Mouse (Mus musculus): ENCODE data around the gene Sort1. TPM values are rescaled to one million over a fixed set of nuclear protein-coding genes. Genes with fewer than 3 reads are reported as not detected.

Gene Sort1
- polyA plus RNA-seq, 1 experiment from 2014 or later: 12.1 TPM

DNA sequence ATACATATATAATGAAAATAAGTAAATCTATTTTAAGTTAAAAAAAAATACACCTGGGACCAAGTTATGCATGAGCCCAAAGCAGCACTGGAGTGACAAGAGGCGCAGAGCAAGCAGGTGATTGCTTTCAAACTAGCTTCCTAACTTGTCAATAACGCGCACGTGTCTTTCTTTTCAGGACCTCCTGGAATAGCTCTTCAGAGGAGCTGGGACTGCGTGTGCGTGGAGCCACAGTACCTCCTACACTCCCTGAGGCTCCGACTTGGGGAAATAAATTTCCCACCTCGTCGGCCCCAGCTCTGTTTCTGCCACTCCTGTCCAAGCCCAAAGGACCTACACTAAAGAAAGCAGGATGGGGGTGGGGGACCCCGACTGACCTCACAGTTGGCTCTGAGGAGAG, 73.2 kb downstream of the Sort1 start:
- Histone ChIP-seq H3K9me3 (replicated peaks) (no peaks in the 10 kb centered on the region), H3K4me1 (peaks cover 20% of the 10 kb centered on the region), H3K36me3 (peaks cover 54% of the 10 kb centered on the region), H3K27me3 (ENCODE audit: low read depth, poor library complexity, severe bottlenecking) (no peaks in the 10 kb centered on the region), H3K27ac (no peak overlapping the region), H3K4me3 (no peak overlapping the region)
- DNase-seq (ENCODE audit: low spot score): no peak
- WGBS: 88% methylated on average over 10 of the region's 10 CpGs

DNA sequence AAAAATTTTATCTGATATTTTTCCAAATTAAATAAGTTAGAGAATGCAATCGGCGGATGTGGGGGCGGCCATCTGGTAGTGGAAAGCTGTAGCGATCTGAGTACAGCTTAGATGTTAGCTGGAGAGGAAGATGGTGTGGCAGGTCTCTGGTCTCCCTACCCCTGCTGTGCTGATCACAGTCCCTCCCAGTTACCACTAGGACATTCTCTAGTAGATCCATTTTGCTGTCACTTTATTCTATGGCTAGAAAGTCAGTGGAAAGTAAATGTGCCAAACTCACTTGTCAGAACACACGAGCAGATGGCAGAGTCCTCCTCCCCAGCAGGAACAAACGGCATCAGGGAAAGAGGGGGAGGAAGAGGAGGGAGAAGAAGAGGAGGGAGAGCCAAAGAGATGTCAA, 74.6 kb downstream of the Sort1 start:
- H3K9me3 ChIP-seq (replicated peaks): no peaks in the 10 kb centered on the region
- H3K27me3 ChIP-seq (ENCODE audit: low read depth, poor library complexity, severe bottlenecking): no peaks in the 10 kb centered on the region
- no peak overlapping the region for H3K4me3 ChIP-seq
- H3K27ac ChIP-seq: no peak overlapping the region
- WGBS: 74% methylated on average over 6 of the region's 6 CpGs
- DNase-seq (ENCODE audit: low spot score): no peak
- peaks cover 21% of the 10 kb centered on the region for H3K4me1 ChIP-seq
- peaks cover 46% of the 10 kb centered on the region for H3K36me3 ChIP-seq

DNA sequence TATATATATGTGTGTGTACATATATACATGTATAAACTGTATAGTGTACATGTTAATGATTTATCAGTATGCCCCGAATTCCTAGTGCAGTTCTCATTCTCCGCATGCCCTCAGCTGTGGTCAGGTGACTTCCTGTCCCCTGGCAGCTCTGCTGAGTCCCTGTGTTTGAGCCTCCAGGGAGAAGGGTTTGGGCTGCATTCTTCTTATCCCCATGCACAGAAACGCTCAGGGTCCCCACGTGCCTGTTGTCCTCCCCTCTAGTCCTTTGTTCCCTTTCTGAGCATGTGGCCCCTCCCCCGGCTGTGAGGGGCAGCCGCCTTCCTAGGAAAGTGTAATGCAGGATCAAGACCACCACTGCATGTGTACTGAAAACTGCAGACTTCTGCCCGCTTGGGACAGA, 77.0 kb downstream of the Sort1 start:
- peak; percentile 66 for DNase-seq (ENCODE audit: low spot score)

DNA sequence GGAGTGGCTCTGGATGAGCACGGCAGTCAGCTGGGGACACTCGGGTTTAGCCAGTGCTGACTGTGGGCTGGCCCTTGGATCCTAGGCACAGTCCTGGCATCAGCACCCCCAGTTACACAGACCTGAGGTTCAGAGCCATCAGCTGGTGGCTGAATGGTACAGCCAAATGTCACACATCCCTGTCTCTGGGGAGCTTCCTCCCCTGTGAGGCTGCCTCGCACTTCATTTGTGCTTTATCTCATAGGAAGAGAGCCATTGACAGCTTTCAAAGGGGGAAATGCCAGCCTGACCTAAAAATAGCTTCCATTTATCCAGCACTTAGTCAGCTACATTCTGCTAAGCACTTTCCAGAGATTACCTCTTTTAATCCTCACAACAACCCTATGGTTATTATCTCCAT, 79.7 kb downstream of the Sort1 start:
- Histone ChIP-seq H3K27me3 (ENCODE audit: low read depth, poor library complexity, severe bottlenecking) (no peaks in the 10 kb centered on the region), H3K36me3 (no peaks in the 10 kb centered on the region), H3K4me3 (no peak overlapping the region), H3K27ac (no peak overlapping the region), H3K4me1 (peaks cover 25% of the 10 kb centered on the region), H3K9me3 (replicated peaks) (no peaks in the 10 kb centered on the region)
- 70% methylated on average over 3 of the region's 3 CpGs for WGBS
- no peak for DNase-seq (ENCODE audit: low spot score)

More for the DNA sequence above, 77.0 kb downstream of the Sort1 start:
- Histone ChIP-seq H3K36me3 (peaks cover 23% of the 10 kb centered on the region), H3K4me3 (peak overlapping the region; percentile 14; the same call in 1 of the 2 replicates), H3K27me3 (ENCODE audit: low read depth, poor library complexity, severe bottlenecking) (no peaks in the 10 kb centered on the region), H3K27ac (peak overlapping the region; percentile 86), H3K4me1 (peaks cover 21% of the 10 kb centered on the region), H3K9me3 (replicated peaks) (no peaks in the 10 kb centered on the region)
- 26% methylated on average over 7 of the region's 7 CpGs for WGBS

DNA sequence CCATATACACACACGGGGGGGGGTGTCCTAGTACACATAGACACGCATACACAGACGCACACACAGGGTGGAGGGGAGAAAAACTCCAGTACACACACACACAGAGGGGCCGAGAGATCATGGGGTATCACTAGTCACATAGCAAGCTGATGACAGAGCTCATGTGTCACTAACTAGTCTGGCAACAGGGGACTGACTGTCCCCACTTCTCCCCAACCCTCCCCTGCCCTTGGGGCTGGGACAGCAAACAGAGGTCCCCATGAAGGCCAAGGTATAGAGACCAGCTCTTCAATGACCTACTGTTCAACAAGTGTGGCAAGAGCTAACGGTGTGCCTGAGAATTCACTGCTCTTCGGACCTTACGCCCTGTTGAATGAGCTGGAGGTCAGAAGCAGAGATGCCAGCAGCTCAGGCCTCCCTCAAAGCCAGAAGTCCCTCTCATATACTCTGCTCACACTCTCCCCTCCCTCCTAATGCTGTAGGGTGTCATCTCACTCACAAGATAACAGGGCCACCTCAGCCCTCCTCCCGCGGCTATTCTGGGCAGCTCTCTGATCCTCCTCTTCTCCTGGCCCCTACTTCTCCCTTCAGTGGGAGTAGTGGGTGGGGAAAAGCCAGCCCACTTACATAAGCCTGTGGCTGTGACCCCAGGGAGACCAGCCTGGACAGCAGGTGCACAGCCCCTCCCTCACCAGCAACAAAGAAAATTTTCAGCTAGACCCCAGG, 80.6 kb downstream of the Sort1 start, which contains the start of gene Mybphl:
TSS of gene Mybphl (plus strand) at position 642 of the 726 bp plus-strand sequence.
- no peaks in the 10 kb centered on the region for H3K9me3 ChIP-seq (replicated peaks)
- no peaks in the 10 kb centered on the region for H3K27me3 ChIP-seq (ENCODE audit: low read depth, poor library complexity, severe bottlenecking)
- no peak within 1 kb of the TSS for H3K27ac ChIP-seq
- peaks cover 25% of the 10 kb centered on the region for H3K4me1 ChIP-seq
- DNase-seq (ENCODE audit: low spot score): no peak
- 80% methylated on average over 9 of the region's 9 CpGs for WGBS
- H3K36me3 ChIP-seq: no peaks in the 10 kb centered on the region
- no peak within 1 kb of the TSS for H3K4me3 ChIP-seq

DNA sequence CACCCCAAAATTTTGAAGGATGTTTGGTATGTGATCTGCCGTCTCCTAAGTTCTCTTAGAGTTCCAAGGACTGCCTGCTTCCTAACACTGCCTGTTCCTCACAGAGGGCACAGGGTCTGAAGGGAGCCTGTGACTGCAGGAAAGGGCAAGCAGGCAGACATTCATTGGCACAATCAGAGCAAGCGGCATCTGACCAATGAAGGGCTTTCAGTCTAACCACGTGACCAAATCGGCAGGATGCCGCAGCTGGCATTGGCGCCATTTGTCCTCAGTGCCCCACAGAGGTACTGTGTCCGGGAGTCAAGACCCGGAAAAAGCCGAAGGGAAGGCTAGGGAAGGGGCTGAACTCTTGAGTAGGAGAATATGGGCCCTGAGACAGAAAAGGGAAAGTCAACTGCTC, 83.3 kb downstream of the Sort1 start:
- Histone ChIP-seq H3K4me1 (peaks cover 5% of the 10 kb centered on the region), H3K27ac (peak overlapping the region; percentile 50; the same call in 1 of the 2 replicates), H3K4me3 (no peak overlapping the region; the same call in 1 of the 2 replicates), H3K36me3 (no peaks in the 10 kb centered on the region), H3K9me3 (replicated peaks) (no peaks in the 10 kb centered on the region), H3K27me3 (ENCODE audit: low read depth, poor library complexity, severe bottlenecking) (no peaks in the 10 kb centered on the region)
- 64% methylated on average over 9 of the region's 9 CpGs for WGBS
- no peak for DNase-seq (ENCODE audit: low spot score)

DNA sequence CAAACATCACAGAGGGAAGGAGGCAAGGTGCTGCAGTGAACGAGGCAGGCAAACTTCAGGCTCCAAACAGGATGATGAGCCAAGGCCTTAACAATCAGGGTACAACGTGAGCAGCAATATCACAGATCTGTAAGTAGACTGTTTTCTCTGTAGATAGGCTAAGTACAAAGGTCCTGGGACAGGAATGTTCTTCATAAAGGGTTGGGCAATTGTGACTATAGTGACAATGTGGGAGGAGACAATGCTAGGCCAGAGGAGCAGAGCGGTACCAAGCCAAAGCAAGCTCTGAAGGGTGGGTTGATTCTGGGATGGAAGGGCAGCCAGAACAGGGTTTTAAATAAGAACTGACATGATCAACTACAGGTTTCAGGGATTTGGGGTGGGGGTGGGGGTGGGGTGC, 83.9 kb downstream of the Sort1 start:
- Histone ChIP-seq H3K4me1 (peaks cover 5% of the 10 kb centered on the region), H3K9me3 (replicated peaks) (no peaks in the 10 kb centered on the region), H3K27ac (no peak overlapping the region), H3K36me3 (no peaks in the 10 kb centered on the region), H3K27me3 (ENCODE audit: low read depth, poor library complexity, severe bottlenecking) (no peaks in the 10 kb centered on the region), H3K4me3 (no peak overlapping the region)
- 87% methylated on average over 3 of the region's 3 CpGs for WGBS
- no peak for DNase-seq (ENCODE audit: low spot score)

DNA sequence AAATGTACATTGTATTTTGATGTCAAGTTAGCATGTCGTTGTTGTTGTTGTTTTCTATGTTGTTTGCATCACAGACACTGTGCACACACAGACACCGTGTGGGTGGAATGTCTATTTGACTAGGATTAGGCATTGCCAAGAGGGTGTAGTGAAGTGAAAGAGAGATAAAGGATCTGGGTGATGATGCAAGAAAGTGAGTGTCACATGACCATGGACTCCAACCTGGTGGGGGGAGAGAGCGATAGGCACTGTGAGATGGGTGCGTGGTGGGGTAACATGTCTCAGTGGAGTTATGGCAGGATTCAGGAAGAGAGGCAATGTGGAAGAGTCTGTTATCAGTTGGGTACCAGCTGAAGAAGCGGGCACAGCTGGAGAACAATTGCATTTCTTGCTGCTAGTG, 84.8 kb downstream of the Sort1 start:
- H3K27ac ChIP-seq: no peak overlapping the region
- no peaks in the 10 kb centered on the region for H3K36me3 ChIP-seq
- peaks cover 5% of the 10 kb centered on the region for H3K4me1 ChIP-seq
- WGBS: 87% methylated on average over 5 of the region's 5 CpGs
- no peak overlapping the region for H3K4me3 ChIP-seq
- H3K9me3 ChIP-seq (replicated peaks): no peaks in the 10 kb centered on the region
- no peaks in the 10 kb centered on the region for H3K27me3 ChIP-seq (ENCODE audit: low read depth, poor library complexity, severe bottlenecking)
- DNase-seq (ENCODE audit: low spot score): no peak

DNA sequence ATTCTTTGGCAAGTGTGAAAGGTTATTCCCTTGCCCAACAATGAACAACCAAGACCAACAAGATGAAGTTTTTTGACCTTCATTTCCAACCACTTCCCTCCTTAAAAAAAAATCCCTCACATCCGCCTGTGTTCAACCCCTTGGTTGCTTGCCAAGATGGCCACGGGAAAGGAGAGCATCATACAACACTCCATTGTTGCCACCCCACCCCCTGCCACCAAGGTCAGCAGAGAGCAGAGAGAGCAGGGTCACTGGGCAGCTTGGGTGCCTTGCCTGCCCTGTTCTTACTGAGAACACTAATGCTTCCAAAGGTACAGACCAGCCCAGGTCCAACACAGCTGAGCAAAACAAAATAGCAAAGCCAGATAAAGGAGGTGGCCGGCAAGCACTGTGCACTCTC, 88.4 kb downstream of the Sort1 start:
- Histone ChIP-seq H3K27me3 (ENCODE audit: low read depth, poor library complexity, severe bottlenecking) (no peaks in the 10 kb centered on the region), H3K9me3 (replicated peaks) (no peaks in the 10 kb centered on the region), H3K4me1 (peaks cover 2% of the 10 kb centered on the region), H3K36me3 (no peaks in the 10 kb centered on the region), H3K4me3 (no peak overlapping the region), H3K27ac (no peak overlapping the region)
- no peak for DNase-seq (ENCODE audit: low spot score)
- WGBS: 79% methylated on average over 3 of the region's 3 CpGs

DNA sequence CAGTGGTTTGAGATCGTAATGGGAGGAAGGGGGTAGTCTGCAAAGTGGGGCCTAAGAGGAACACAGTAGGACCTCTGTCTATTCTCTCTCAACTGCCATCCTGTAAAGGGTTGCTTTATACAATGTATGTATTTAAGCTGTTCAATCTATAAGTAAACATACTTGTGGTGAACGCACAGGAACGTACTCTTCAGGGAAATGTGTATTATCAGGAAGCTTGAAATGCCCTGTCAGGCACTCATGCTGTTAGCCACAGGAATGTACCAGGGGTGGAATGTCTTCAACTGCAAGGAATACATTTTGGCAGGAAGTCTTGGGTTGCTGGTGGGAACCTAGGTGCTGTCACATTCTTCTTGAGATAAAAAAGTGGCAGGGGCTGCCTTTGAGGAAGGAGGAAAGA, 88.8 kb downstream of the Sort1 start:
- no peak overlapping the region for H3K27ac ChIP-seq
- DNase-seq (ENCODE audit: low spot score): no peak
- no peaks in the 10 kb centered on the region for H3K36me3 ChIP-seq
- H3K9me3 ChIP-seq (replicated peaks): no peaks in the 10 kb centered on the region
- H3K4me3 ChIP-seq: no peak overlapping the region
- no peaks in the 10 kb centered on the region for H3K27me3 ChIP-seq (ENCODE audit: low read depth, poor library complexity, severe bottlenecking)
- 90% methylated on average over 3 of the region's 3 CpGs for WGBS
- no peaks in the 10 kb centered on the region for H3K4me1 ChIP-seq

DNA sequence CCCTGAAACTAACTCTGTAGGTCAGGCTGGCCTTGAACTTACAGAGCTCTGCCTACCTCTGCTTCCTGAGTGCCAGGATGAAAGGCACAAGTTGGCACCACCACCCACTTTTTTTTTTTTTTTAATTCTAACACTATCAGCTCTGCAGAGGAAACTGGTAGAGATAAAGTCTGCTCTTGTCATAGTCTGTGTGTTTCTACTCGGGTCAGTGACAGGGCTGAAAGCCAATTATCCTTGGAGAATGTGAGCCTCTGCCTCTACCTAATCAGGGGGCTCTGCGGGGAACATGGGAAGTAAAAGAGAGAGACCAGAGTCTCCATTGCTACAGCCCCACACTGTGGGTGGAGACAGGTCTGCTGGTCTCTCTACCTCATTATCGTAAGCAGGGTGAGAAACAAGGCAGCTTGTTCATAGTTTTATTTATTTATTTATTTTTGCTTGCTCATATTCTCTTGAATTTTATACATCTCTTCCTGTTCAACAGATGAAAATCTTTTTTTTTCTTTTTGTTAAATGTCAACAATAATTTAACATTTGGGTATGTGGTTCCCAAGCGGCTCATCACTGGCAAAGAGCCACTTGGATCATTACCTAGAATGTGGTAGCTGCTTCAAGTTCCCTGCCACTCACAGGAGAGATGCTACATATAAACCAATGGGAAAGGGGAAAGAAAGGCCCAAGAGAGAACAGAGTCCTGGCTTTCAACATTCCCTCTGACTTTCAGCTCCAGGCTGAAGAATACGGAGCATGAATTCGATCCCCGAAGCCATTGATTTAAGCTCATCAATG, 95.2 kb downstream of the Sort1 start:
- H3K4me3 ChIP-seq: no peak overlapping the region
- no peak overlapping the region for H3K27ac ChIP-seq
- H3K27me3 ChIP-seq (ENCODE audit: low read depth, poor library complexity, severe bottlenecking): no peaks in the 10 kb centered on the region
- WGBS: 89% methylated on average over 7 of the region's 7 CpGs
- no peaks in the 10 kb centered on the region for H3K9me3 ChIP-seq (replicated peaks)
- no peak for DNase-seq (ENCODE audit: low spot score)
- H3K4me1 ChIP-seq: peaks cover 25% of the 10 kb centered on the region
- H3K36me3 ChIP-seq: no peaks in the 10 kb centered on the region

DNA sequence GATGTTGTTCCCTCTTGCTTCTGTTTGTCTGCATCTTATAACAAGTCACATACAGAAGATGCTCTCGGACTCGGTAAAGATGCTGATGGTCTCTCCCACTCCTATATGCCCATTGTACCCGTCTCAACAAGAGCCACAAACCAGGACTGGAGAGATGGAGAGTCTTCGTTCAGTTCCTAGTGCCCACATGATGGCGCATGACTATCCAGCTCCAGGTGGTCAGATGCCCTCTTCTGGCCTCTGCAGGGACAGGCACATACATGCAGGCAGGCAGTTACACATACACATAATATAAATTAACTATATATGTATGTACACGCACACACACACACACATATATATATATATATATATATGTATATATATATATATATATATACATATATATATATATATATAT, 96.8 kb downstream of the Sort1 start:
- Histone ChIP-seq H3K9me3 (replicated peaks) (no peaks in the 10 kb centered on the region), H3K27me3 (ENCODE audit: low read depth, poor library complexity, severe bottlenecking) (no peaks in the 10 kb centered on the region), H3K4me1 (peaks cover 38% of the 10 kb centered on the region), H3K36me3 (peaks cover 8% of the 10 kb centered on the region), H3K4me3 (no peak overlapping the region), H3K27ac (no peak overlapping the region)
- no peak for DNase-seq (ENCODE audit: low spot score)
- 67% methylated on average over 6 of the region's 6 CpGs for WGBS

Measured in limb, embryonic 10.5 days (tissue).